Mouse (Mus musculus): Measurements from ENCODE around the gene Cyp4v3. TPM values are rescaled to one million over a fixed set of nuclear protein-coding genes. Genes with fewer than 3 reads are reported as not detected.

Gene Cyp4v3
- total and polyA plus RNA-seq, 3 experiments, result not detected

DNA sequence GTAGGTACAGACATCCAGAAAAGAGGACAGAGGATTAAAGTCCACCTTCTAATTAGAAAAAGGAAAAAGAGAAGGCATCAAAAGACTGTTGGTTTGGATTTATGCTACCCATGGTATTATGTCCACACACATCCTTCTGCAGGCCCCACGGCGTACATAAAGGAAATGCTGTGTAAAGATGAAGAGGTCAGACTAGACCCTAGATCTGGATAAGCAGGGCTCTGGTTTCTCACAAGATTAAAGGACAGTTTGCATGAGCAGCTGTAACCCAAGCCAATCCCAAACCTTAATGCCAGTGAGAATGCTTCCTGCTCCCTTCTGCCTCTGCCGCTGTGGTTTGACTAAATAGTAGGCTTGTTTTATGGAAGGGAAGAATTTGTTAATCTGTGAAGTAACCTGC is 55.6 kb downstream of the Cyp4v3 start:
- no peak for TF ChIP-seq ZKSCAN1 (IDR thresholded peaks at IDR 0.05; ENCODE audit: low read depth, low read length)
- no peak for TF ChIP-seq KAT2A (conservative IDR thresholded peaks at IDR 0.05; ENCODE audit: low read depth, low read length)
- Histone ChIP-seq H3K27me3 (ENCODE audit: control insufficient read depth in 1 of 2, insufficient read depth in 2 of 2, low read length in 2 of 2) (no peaks in the 10 kb centered on the region), H3K36me3 (ENCODE audit: control insufficient read depth in 1 of 2, insufficient read depth in 2 of 2, low read length in 2 of 2) (no peaks in the 10 kb centered on the region), H3K4me1 (ENCODE audit: control insufficient read depth in 1 of 2, insufficient read depth in 2 of 2, low read length in 2 of 2) (no peaks in the 10 kb centered on the region), H3K9ac (ENCODE audit: control insufficient read depth, low read depth, low read length, poor library complexity, severe bottlenecking) (no peak overlapping the region), H3K9me3 (replicated peaks; ENCODE audit: insufficient read depth, low read length) (no peaks in the 10 kb centered on the region), H3K79me2 (ENCODE audit: control insufficient read depth, insufficient read depth, low read length, poor library complexity) (no peaks in the 10 kb centered on the region), H3K27ac (ENCODE audit: control insufficient read depth, low read depth, low read length) (no peak overlapping the region), H3K4me3 (ENCODE audit: control insufficient read depth in 1 of 2, insufficient read depth in 1 of 2, low read depth in 2 of 2, low read length in 2 of 2) (no peak overlapping the region)
- DNase-seq (ENCODE audit: low read depth, low spot score), result no peak

DNA sequence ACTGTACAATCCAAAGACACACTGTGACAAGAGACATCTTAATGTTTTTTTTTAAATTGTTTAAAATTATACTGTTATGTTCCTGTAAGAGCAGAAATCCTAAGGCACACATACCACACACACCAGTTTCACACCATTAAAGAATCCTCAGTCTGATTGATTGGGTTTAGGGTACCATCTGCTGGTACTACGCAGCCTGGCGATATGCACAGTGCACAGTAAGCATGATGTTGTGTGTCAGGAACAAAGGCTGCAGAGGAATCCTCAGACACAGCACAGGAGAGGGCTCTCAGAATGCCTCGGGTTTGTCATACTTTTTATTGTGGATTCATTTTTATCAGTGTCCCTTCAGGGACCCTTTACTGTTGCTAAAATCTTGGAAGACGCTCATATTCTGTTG is 58.7 kb downstream of the Cyp4v3 start:
- Histone ChIP-seq H3K27me3 (ENCODE audit: control insufficient read depth in 1 of 2, insufficient read depth in 2 of 2, low read length in 2 of 2) (no peaks in the 10 kb centered on the region), H3K4me3 (ENCODE audit: control insufficient read depth in 1 of 2, insufficient read depth in 1 of 2, low read depth in 2 of 2, low read length in 2 of 2) (no peak overlapping the region), H3K36me3 (ENCODE audit: control insufficient read depth in 1 of 2, insufficient read depth in 2 of 2, low read length in 2 of 2) (no peaks in the 10 kb centered on the region), H3K27ac (ENCODE audit: control insufficient read depth, low read depth, low read length) (no peak overlapping the region), H3K9ac (ENCODE audit: control insufficient read depth, low read depth, low read length, poor library complexity, severe bottlenecking) (no peak overlapping the region), H3K79me2 (ENCODE audit: control insufficient read depth, insufficient read depth, low read length, poor library complexity) (no peaks in the 10 kb centered on the region), H3K9me3 (replicated peaks; ENCODE audit: insufficient read depth, low read length) (no peaks in the 10 kb centered on the region), H3K4me1 (ENCODE audit: control insufficient read depth in 1 of 2, insufficient read depth in 2 of 2, low read length in 2 of 2) (no peaks in the 10 kb centered on the region)
- DNase-seq (ENCODE audit: low read depth, low spot score), result no peak
- TF ChIP-seq SMC3 (IDR thresholded peaks at IDR 0.05; ENCODE audit: low read depth, low read length) (no peak), TAL1 (IDR thresholded peaks at IDR 0.05; ENCODE audit: low read length) (no peak), JUND (IDR thresholded peaks at IDR 0.05; ENCODE audit: low read depth, low read length) (no peak), CHD2 (IDR thresholded peaks at IDR 0.05; ENCODE audit: low read length) (no peak), MAFK (IDR thresholded peaks at IDR 0.05; ENCODE audit: borderline replicate concordance, low read depth, low read length) (no peak), ZMIZ1 (IDR thresholded peaks at IDR 0.05; ENCODE audit: low read depth, low read length) (no peak), HCFC1 (IDR thresholded peaks at IDR 0.05; ENCODE audit: low read depth, low read length) (no peak), NRF1 (IDR thresholded peaks at IDR 0.05; ENCODE audit: insufficient read depth, low read depth, low read length, poor library complexity, severe bottlenecking) (no peak), POLR2AphosphoS2 (IDR thresholded peaks at IDR 0.05; ENCODE audit: low read length) (no peak), ZC3H11A (IDR thresholded peaks at IDR 0.05; ENCODE audit: low read depth, low read length) (no peak)

- TF ChIP-seq MEF2A (IDR thresholded peaks at IDR 0.05; ENCODE audit: extremely low read depth, insufficient replicate concordance, low read depth, low read length, poor library complexity, severe bottlenecking), result no peak
- TF ChIP-seq MXI1 (IDR thresholded peaks at IDR 0.05; ENCODE audit: low read depth, low read length), result no peak
- TF ChIP-seq ZKSCAN1 (IDR thresholded peaks at IDR 0.05; ENCODE audit: low read depth, low read length), result no peak
- TF ChIP-seq NELFE (IDR thresholded peaks at IDR 0.05; ENCODE audit: low read depth, low read length), result no peak
- no peak for TF ChIP-seq CTCF (IDR thresholded peaks at IDR 0.05 in 2 of 3, conservative IDR thresholded peaks at IDR 0.05 in 1 of 3; ENCODE audit: control insufficient read depth in 1 of 3, insufficient read depth in 1 of 3, low read depth in 2 of 3, low read length in 3 of 3, poor library complexity in 1 of 3, severe bottlenecking in 1 of 3)
- no peak for TF ChIP-seq HCFC1 (IDR thresholded peaks at IDR 0.05; ENCODE audit: low read depth, low read length)
- TF ChIP-seq RCOR1 (IDR thresholded peaks at IDR 0.05; ENCODE audit: low read depth, low read length), result no peak
- no peak for TF ChIP-seq MYC (IDR thresholded peaks at IDR 0.05; ENCODE audit: low read depth, low read length)
- no peak for TF ChIP-seq POLR2AphosphoS5 (IDR thresholded peaks at IDR 0.05; ENCODE audit: borderline replicate concordance, low read depth, low read length)
- TF ChIP-seq MYB (IDR thresholded peaks at IDR 0.05; ENCODE audit: low read depth, low read length), result no peak
- TF ChIP-seq TAL1 (IDR thresholded peaks at IDR 0.05; ENCODE audit: low read length), result no peak
- TF ChIP-seq ZC3H11A (IDR thresholded peaks at IDR 0.05; ENCODE audit: low read depth, low read length), result no peak
- no peak for TF ChIP-seq EP300 (IDR thresholded peaks at IDR 0.05; ENCODE audit: low read depth in 1 of 2, low read length in 2 of 2)
- no peak for TF ChIP-seq ZNF384 (IDR thresholded peaks at IDR 0.05; ENCODE audit: low read depth, low read length)
- TF ChIP-seq RAD21 (IDR thresholded peaks at IDR 0.05; ENCODE audit: low read depth, low read length), result no peak
- TF ChIP-seq CHD2 (IDR thresholded peaks at IDR 0.05; ENCODE audit: low read length), result no peak
- TF ChIP-seq MAX (IDR thresholded peaks at IDR 0.05; ENCODE audit: low read length), result no peak
- TF ChIP-seq KAT2A (conservative IDR thresholded peaks at IDR 0.05; ENCODE audit: low read depth, low read length), result no peak
- no peak overlapping the region for H3K4me3 ChIP-seq (ENCODE audit: control insufficient read depth in 1 of 2, insufficient read depth in 1 of 2, low read depth in 2 of 2, low read length in 2 of 2)
These were observed 64.0 kb downstream of the Cyp4v3 start for GRCm38 (mm10) chr8:45269056-45269455.

More at GRCm38 (mm10) chr8:45269056-45269455, 64.0 kb downstream of the Cyp4v3 start:
- no peaks in the 10 kb centered on the region for H3K79me2 ChIP-seq (ENCODE audit: control insufficient read depth, insufficient read depth, low read length, poor library complexity)
- H3K27me3 ChIP-seq (ENCODE audit: control insufficient read depth in 1 of 2, insufficient read depth in 2 of 2, low read length in 2 of 2), result no peaks in the 10 kb centered on the region
- H3K4me1 ChIP-seq (ENCODE audit: control insufficient read depth in 1 of 2, insufficient read depth in 2 of 2, low read length in 2 of 2), result no peaks in the 10 kb centered on the region
- H3K36me3 ChIP-seq (ENCODE audit: control insufficient read depth in 1 of 2, insufficient read depth in 2 of 2, low read length in 2 of 2), result no peaks in the 10 kb centered on the region
- no peak overlapping the region for H3K9ac ChIP-seq (ENCODE audit: control insufficient read depth, low read depth, low read length, poor library complexity, severe bottlenecking)
- H3K27ac ChIP-seq (ENCODE audit: control insufficient read depth, low read depth, low read length), result no peak overlapping the region
- no peak for DNase-seq (ENCODE audit: low read depth, low spot score)
- H3K9me3 ChIP-seq (replicated peaks; ENCODE audit: insufficient read depth, low read length), result no peaks in the 10 kb centered on the region

Data from MEL (cell line).